Mouse (Mus musculus): ENCODE data around the gene Notch3.
"Not testable (repeated sequence)": the region's sequence is repeated elsewhere in the genome, so short reads cannot be mapped to it uniquely, and the experiment has no call there.

Notch3 gene

GRCm38 (mm10) chr17:32098905-32099304 lies 67.7 kb downstream of the Notch3 start:
- intact Hi-C loops (cut with DNase I), result not testable (repeated sequence)

GRCm38 (mm10) chr17:32097676-32098075 lies 69.0 kb downstream of the Notch3 start:
- intact Hi-C loops (cut with DNase I), result no loop called here

- intact Hi-C loops (cut with DNase I), result no loop called here
Observed at GRCm38 (mm10) chr17:32092895-32093294, 73.8 kb downstream of the Notch3 start.

GRCm38 (mm10) chr17:32092241-32092619 lies 74.4 kb downstream of the Notch3 start:
- intact Hi-C loops (cut with DNase I), result no loop called here

GRCm38 (mm10) chr17:32091364-32092240 lies 75.0 kb downstream of the Notch3 start:
- intact Hi-C loops (cut with DNase I), result not testable (repeated sequence)

GRCm38 (mm10) chr17:32091032-32091363 lies 75.7 kb downstream of the Notch3 start:
- intact Hi-C loops (cut with DNase I), result no loop called here

GRCm38 (mm10) chr17:32087069-32087468 lies 79.6 kb downstream of the Notch3 start:
- intact Hi-C loops (cut with DNase I), result no loop called here

GRCm38 (mm10) chr17:32083351-32083750 lies 83.3 kb downstream of the Notch3 start:
- intact Hi-C loops (cut with DNase I), result no loop called here

GRCm38 (mm10) chr17:32075164-32075563 lies 91.5 kb downstream of the Notch3 start:
- intact Hi-C loops (cut with DNase I), result no loop called here

GRCm38 (mm10) chr17:32074658-32075057 lies 92.0 kb downstream of the Notch3 start:
- intact Hi-C loops (cut with DNase I), result no loop called here

GRCm38 (mm10) chr17:32073359-32073758 lies 93.3 kb downstream of the Notch3 start:
- intact Hi-C loops (cut with DNase I), result loop anchor here (2.0 kb wide), 3 partner anchors 37 to 389 kb away; partner anchors contain the start of genes Hsf2bp and Rrp1b

Measured in adrenal gland (tissue).